Mouse (Mus musculus) gastrocnemius, adult 8-10 months (tissue): ENCODE data around the gene Nr5a1. TPM values are rescaled to one million over a fixed set of nuclear protein-coding genes. Genes with fewer than 3 reads are reported as not detected.

Experiments used
- DNase-seq, 2 experiments: peaks; one replicate each; pipeline ENCODE4 v3.0.0; 2022; ENCODE audit warnings: low spot score in 2 of 2
- total RNA-seq, 4 experiments: library from RNA; stranded (reverse); gene quantifications; 2 replicates each; pipeline ENCODE4 v1.2.4; 2022

Gene Nr5a1
- total RNA-seq, 4 experiments from 2014 or later = 0.12 to 0.16 TPM; not detected in 2

DNA sequence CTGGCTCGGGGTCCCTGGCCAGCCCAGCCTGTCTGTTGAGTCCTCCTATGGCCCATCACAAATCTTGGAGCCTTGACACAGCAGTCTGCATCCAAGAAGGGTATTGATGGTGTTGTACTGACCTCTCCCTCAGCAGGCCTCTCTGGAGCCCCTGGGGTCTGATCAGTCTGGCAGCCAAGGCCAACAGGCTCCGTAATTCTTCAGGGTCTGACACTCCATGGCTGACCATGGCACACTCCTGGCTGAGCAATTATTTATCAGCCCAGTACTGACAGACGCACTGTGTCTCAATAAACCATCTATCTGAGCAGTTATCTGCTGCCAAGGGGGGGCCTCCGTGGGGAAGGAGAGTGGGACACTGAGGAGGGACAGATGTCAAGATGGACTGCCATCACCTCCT, 9.3 kb downstream of the Nr5a1 start:
- no peak for DNase-seq

DNA sequence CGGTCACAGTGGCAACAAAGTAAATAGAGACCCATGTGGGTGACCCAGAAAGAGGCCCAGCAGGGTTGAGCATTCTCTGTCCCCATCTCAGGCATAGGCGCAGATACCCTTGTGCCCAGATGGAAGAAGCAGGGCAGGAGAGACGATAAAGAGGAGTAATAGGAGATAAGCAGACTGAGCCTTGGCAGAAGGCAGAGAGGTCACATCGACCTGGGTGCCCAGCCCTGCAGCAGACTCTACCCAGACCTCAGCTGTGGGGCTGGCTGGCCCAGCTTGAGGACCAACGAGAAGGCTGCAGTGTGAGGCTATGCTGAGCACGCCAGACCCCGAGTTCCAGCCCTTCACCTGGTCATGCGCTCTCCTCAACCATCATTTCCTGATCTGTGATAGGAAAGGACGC, 10.0 kb downstream of the Nr5a1 start:
- no peak for DNase-seq

DNA sequence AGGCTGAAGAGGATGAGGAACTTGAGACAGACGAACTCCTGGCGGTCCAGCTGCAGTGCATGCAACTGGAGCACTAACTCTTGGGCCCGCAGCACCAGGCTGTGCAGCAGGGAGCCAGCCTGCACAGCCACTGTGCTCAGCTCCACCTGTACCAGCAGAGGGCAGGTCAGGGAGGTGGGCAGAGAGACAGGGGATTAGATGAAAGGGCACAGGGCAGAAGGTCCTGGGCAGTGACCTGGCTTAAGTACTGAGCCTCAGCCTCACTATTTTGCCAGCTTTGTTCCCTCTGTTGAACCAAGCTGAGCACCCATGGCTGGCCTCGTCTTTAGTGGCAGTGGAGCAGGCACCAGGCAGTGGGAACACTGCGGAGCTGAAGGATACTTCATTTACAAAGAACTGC, 14.2 kb downstream of the Nr5a1 start:
- no peak for DNase-seq

DNA sequence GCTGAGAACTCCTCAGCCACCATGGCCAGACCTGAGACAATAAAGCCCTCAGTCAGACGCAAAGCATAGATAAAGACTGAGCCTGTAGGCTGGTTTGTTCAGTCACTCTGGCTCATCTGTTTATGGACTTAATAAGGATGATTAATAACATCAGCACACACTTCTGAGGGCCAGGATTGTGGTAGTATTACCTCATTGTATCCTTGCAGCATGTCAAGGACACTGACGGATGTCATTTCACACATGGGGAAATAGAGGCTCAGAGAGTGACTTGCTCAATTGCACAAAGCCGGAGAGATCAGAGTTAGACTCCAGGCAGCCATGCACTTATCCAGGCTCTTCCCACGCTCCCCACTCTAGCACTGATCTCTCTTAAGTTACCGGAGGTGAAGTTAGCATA, 15.7 kb downstream of the Nr5a1 start:
- DNase-seq = no peak

DNA sequence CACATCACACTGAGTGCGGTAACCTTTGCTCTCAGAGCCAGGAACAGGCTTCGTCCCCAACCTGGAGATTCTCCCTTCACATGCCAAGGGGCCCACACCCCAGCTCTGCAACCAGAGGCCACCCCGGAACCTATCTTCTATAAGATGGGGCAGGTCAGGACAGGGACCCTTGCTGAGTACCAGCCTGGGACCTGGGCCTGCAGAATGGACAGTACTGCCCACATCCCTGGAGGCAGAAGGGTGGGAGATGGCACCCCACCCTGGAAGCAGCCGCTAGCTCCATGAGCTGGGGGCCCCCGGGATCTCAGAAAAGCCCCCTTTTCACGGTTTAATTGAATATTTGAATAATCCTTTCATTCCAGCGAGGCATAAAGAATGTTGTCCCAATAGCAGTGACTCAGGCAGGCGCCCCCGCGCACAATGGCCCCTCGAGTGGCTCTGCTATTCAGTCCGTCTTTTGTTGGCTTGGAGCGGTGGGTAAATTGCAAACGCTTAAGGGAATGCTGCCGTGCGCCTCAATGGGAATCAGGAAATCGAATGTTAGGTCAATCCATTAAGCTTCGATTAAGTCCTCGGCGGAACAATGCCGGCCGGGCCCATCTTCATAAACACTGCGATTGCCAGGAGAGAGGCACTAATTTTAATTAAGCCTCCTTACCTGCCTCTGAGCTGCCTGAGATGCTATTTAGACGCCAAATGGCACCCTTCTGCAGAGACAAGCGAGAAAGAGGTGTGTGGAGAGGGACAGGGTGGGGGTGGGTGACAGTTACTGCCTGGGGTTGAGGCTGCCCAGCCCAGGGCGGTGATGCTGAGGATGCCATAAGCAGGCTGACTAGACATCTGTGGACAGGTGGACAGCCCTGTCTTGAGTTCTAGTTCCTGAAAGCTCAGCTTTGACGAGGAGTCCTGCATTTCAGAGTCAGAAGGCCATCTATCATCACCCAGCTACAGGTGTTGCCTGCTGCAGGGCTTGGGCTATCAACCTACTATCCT, 16.9 kb downstream of the Nr5a1 start:
- no peak for DNase-seq

DNA sequence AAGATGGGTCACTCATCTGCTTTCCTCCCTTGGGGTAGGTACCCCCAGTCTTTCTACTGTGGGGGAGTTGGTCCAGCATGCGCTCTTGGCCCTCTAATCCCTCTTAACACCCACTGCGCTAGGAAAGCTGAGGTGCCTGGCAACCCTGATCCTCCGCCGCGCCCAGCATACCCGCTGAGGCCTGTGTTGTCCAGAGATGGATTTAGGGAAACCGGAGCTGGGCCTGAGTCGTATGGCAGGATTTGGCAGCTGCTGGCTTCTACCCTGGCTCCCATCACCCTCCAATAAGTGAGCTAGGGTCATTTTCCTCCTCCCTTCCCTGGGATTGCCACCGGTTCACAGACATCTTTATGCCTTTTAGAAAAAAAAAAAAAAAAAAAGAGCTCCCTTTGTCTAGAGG, 18.6 kb downstream of the Nr5a1 start:
- DNase-seq = no peak

DNA sequence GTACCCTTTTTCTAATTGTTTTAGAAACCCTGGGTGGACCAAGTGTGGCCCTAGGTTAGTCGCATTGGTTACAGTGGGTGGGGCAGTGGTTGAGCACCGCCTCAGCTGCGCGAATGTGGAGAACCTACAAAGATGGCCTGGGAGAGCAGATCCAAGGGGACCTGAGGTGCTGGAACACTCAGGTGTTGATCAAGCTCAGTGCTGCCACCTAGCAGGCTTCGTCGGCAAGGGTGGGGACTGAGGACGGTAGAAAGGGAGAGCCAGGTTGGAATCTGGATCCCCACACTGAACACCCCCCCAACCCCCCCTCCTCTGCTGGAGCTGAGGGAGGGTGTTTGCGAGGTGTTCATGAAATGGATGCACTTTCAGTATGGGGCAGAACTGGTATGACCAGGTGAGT, 22.8 kb downstream of the Nr5a1 start:
- no peak for DNase-seq

DNA sequence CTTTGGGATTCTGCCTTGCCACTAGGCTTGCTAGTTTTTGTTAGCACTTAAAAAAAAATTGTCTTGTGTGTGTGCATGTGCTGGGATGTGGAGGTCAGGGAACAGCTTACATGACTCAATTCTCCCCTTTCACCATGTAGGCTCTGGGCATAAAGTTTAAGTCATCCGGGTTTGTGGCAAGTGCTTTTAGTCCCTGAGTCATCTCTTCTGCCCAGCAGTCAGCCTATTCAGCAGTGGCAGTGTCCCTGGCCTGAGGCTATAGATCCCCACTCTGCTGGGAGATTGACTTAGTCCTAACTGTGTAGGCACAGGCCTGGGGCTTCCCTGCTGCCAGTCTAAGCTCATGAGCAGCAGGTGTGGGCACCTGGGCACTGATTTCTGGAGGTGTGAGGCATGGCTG, 24.5 kb downstream of the Nr5a1 start:
- DNase-seq = no peak

DNA sequence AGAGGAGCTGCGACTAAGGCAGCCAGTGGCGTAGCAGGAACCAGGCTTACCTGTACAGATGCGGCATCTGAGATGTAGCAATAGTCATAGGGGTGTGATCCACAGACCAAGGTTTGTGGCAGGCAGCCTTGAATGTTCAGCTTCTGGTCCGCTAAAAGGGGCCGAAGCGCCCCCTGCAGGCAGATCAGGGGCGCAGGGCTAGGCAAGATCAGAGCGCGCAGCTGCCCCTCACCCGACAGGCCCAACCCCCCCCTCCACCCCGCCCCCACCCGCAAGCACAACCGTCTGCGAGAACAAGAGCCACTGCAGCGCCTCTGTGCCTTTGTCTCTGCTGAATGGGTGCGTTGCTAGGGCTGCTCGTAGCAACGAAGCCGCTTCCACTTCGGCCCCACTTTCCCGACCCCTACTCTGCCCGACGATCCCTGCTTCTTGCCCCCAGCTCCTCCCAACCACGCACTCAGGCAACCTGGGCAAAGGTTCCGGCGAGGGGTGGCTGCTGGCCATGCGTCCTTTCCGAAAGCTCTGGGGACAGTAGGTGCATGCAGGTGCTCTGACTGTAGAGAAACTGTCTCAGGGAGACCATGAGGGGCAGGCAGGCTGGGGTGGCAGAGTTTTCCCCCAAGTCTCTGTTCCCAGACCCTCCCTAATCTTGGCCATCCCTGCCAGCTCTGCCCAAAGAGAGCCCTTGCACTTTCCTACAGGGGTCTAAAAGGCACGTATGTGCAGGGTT, 25.4 kb downstream of the Nr5a1 start:
- no peak for DNase-seq

DNA sequence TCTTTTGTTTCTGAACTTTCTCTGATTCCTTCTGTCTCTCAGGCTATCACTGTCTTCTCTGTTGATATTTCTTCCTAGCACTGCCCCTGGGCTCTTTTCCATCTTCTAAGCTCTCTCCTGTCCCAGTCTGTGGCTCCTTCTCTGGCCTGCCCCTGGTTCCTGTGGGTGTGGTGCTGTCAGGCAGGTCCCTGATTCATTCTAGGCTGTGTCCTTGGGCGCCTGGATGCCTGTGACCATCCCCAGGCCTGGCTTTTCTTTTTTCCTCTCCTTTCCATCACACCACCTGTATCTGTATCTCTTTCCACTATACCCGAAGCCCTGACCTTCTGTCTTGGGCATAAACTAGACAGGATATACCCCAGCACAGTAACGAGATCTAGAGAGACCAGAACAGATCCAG, 28.6 kb downstream of the Nr5a1 start:
- DNase-seq = no peak

DNA sequence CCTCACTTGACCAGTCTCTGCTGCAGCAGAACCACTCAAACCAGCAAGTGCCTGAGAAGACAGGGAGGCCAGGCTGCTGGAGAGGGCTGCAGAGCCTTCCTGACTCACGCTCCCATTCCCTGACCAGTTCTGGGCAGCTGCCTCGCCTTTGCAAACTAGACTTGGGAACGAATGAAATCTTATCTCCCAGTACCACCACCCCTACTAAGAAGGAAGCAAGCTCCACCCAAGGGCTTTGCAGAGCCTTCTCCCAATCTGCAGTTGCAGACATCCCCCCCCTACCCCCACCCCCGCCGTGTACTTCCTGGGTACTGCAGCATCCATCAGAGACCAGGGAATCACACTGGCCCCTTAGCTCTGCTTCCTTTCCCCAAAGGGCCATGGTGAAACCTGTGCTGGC, 31.3 kb downstream of the Nr5a1 start:
- DNase-seq = no peak

DNA sequence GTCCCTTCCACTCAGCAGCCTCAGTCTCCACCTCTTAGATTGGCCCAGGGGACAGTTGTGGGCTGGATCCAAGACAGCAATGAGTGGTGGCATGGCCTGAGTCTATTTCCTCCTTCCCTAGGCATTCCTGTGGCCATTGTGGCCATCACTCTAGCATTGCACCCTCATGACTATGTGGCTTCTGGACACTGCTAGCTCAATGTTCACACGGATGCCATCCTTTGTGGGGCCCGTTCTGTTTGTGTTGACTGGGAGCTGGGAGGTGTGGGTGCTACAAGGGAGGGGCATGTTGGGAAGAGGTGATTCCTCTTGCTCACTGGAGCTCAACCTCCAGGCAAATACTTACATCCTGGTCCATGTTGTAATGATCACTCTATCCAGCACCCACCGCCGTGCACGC, 32.1 kb downstream of the Nr5a1 start:
- DNase-seq = no peak

DNA sequence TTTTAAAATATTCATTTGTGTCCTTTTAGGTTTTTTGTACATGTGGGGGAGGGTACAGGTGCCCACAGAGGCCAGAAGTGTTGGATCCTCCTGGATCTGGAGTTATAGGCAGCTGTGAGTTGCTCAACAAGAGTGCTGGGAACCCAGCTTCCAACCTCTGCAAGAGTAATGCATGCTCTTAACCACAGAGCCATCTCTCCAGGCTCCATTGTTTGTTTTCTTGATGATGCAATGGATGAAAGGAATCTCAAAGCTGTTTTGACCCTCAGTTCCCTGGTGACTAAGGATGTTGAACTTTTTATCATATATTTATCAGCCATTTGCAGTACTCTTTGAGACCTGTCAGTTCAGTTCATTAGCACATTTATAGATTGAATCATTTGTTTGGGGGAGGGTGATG, 35.4 kb downstream of the Nr5a1 start:
- no peak for DNase-seq

DNA sequence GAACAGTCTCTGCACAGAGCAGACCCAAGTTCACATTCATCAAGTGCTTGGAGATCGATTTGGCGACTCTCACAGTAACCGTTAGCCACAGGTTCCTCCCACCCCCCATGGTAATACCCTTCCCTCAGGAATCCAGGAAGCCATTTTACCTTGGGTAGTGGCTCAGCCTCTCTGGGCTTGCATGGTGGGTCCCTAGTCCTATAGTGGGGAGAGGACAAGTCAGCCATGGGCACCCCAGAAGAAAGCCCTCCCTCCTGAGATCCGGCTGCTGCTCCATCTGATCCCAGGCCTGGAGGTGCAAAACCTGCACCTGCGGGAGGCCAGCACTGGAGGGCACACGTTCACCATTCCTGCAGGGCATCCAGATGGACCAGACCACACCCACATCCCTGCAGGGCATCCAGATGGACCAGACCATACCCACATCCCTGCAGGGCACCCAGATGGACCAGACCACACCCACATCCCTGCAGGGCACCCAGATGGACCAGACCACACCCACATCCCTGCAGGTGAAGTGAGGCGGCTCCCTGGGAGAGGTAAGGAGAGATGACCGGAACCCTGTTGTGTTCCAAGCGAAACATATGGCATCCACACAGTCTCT, 38.9 kb downstream of the Nr5a1 start:
- no peak for DNase-seq

DNA sequence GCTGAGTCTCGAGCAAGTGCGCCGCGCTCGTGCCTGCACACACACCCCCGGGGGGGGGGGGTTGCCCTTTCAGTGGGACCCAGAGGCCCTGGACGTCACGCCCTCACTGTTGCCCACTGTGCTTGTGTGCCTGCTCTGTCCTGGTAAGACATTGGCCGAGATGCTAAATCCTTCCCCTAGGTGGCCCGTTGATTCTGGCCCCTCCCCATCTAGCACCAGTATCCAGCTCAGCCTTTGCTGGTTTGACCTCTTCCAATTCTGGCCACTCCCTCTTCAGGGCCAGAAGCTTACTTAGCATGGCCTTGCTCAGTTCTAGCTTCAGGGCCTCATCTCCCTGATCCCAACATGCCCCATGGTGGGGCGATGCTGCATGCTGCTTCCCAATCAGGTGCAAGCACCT, 41.8 kb downstream of the Nr5a1 start:
- DNase-seq = no peak

DNA sequence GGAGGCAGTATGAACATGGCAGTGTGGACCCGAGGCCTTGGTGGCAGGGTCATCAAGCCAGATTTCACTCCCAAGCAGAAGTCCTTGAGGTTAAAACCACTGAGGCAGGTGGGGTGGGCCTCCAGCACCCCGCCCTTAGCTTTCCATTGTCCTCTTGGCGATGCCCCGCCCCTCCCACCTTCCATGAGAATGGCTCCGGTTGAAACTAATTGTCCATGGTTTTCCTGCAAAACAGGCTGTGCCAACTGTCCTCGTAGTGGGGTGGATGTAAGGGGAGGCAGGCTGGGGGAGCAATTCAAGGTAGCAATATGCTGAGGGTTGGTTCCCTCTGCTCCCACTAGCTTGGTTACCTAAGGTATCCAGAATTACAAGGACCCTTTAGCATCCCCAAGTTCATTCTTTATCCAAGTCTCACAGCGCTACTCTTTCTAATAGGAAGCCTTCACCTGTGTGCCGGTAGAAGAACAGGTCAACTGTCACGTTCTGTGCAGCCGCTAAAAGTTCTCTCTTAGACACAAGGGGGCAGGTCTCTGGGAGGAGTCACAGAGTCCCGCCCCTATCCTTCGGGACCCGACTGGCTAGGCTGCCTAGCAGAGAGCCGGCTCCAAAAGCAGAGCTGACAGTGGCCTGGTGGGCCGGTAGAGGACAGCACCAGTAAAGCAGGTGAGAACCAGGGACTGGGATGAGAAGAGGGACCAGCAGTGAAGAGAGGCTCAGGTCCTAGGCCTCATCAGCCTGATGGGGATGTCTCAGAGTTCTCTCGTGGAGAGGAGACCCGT, 45.4 kb downstream of the Nr5a1 start:
- DNase-seq = no peak

DNA sequence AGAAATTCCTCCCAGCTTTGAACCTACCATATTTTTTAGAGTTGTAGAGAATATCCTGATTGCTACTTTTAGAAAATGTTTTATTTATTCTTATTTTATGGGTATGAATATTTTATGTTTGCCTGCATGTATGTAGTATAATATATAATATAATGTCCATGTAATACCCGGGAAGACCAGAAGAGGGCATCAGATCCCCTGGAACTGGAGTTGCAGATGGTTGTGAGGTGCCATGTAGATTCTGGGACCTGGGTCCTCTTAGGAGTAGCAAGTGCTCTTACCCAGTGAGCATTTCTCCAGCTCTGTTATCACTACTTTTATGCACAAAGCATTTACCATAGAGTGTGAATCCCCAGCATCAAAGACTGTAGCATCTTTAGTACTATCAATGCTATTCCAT, 52.9 kb downstream of the Nr5a1 start:
- DNase-seq = no peak

DNA sequence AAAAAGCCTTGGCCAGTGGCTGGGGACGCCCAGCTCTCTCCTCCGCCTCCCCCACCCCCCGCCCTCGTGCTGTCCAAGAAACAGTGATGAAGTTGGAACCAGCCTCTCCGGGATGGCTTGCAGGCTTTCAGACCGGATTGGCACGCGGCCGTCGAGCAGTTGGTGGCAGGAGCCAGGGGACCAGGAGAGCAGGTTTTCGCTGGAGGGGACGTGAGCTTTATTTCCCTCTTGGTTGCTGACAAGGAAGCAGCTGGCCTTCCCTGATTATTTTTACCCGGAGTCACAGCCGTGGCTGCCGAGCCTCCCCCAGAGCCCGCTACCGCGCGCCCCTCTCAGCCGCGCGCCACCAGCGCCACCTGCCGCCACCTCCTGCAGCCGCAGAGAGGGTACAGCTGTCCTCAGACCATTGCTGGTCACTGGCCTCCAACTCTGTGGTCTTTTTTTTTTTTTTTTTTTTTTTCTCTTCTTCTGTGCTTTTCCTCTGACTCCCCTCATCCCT, 56.0 kb downstream of the Nr5a1 start:
- peak; percentile 34 to 58 for DNase-seq

DNA sequence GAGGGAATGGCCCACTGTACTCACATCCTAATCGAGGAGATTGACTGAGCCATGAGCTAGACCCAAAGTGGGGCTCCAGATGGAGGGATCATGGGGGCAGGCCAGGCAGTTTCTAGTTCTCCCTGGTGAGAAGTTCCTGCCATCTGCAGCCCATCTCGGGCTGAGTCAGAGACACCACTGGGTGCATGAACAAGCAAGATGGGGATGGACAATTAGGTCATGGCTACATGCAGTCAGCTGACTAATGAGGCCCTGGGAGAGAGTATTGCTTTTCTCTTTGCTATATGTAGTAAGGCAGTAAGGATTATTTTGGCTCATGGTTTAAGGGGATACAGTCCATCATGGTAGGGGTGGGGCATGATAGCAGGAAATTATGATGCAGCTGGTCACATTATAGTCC, 60.6 kb downstream of the Nr5a1 start:
- no peak for DNase-seq

DNA sequence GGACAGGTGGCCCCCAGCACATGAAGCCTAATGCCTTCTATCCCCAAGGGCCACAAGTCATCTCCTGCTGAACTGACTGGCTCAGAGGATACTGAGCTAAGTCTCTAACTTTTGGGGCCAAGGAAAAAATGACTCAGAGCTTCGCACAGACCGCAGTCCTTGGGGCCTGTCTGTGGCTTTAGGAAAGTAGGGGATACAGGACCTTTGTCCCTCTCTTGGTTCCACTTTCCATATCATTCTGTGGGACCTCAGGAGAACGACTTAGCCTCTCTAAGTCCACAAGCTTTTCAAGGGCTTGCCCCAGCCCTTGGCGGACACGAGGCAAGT, 61.1 kb downstream of the Nr5a1 start:
- DNase-seq = no peak

DNA sequence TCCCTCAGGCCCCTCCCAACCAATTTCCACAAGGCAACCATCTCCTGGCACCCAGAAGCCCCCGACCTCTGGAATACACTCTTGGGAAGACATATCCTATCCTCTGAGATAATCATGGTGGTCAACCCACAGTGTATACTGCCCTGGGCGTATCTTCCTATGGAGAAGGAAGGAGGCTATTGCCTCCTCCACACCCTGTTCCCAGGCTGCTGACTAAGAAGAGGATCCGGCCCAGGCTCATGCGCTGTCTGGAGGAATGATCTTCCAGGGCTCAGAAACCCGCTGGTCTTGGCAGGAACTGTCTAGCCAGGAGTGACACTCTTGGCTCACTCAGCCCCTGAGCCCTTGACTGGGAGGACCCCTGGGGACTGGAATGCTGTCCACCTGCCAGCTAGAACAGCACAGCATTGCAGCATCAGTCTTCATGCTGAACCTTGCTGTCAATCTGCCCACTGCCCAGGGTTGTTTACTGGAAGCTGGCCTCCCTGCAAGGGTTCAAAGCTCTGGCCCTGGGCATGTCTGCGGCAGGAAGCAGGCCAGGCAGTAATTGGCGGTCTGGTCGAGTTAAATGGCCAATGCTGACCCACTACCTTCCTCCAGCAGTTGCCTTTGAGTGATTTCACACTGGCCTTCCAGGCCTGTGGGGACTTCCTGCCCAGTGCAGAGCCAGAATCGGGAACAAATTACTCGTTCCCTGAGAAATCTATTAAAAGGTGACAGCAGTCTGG, 61.6 kb downstream of the Nr5a1 start:
- DNase-seq = peak in 1 of 2 experiments; percentile 22
